Mouse (Mus musculus) gastrocnemius, postnatal 36 days (tissue): ENCODE data around the gene Tspo2. TPM values are rescaled to one million over a fixed set of nuclear protein-coding genes. Genes with fewer than 3 reads are reported as not detected.

Experiments used
- total RNA-seq, 2 experiments: library from RNA; stranded (reverse); gene quantifications; 2 replicates each; pipeline ENCODE4 v1.2.3; 2021

Tspo2 gene
- total RNA-seq, 2 experiments from 2014 or later: not detected

Other genes starting within 250 kb of the Tspo2 start
- not detected for gene Trem1, start 218.8 kb downstream of the Tspo2 start, total RNA-seq
- gene Trem3, start 203.7 kb downstream of the Tspo2 start, total RNA-seq: not detected
- gene Treml4, start 187.2 kb downstream of the Tspo2 start, total RNA-seq: not detected
- gene Treml2, start 152.0 kb downstream of the Tspo2 start, total RNA-seq: under 1 TPM in 1 of 2 experiments, not detected in 1; 0.05 TPM
- under 1 TPM in 1 of 2 experiments, not detected in 1; 0.07 TPM for gene B430306N03Rik, start 135.4 kb downstream of the Tspo2 start, total RNA-seq
- gene Trem2, start 105.1 kb downstream of the Tspo2 start, total RNA-seq: under 1 TPM; 0.33 to 0.49 TPM
- not detected for gene Treml1, start 91.6 kb downstream of the Tspo2 start, total RNA-seq
- 1 to 10 TPM; 4.4 to 6.7 TPM for gene Nfya, start 41.6 kb downstream of the Tspo2 start, total RNA-seq
- 10 to 100 TPM in 1 of 2 experiments, 1 to 10 TPM in 1; 9.2 to 10.6 TPM for gene Oard1, start 41.5 kb downstream of the Tspo2 start, total RNA-seq
- gene Apobec2, start 18.6 kb downstream of the Tspo2 start, total RNA-seq: 100 to 1,000 TPM; 445 to 493 TPM
- gene Unc5cl, start 3.4 kb upstream of the Tspo2 start, total RNA-seq: not detected